Mouse (Mus musculus) myocyte (in vitro differentiated cells): Measurements from ENCODE around the gene Pla2g4a.

Experiments
- E2F4 ChIP-seq: IDR thresholded peaks from one replicate; pipeline ENCODE4 v1.6.1; 2011; ENCODE audit warnings: mild to moderate bottlenecking, control low read depth, moderate library complexity; ENCODE audit not compliant: insufficient read depth
- MAX ChIP-seq: IDR thresholded peaks from one replicate; pipeline ENCODE4 v1.6.1; 2011; ENCODE audit warnings: low read depth, mild to moderate bottlenecking, control low read depth
- MYOD1 ChIP-seq, 3 experiments: IDR thresholded peaks; one replicate each; pipeline ENCODE4 v1.6.1; 2011; ENCODE audit warnings: control low read depth in 2 of 3, low read depth in 2 of 3, mild to moderate bottlenecking in 2 of 3, moderate library complexity in 1 of 3; ENCODE audit not compliant: insufficient read length in 2 of 3, control insufficient read depth in 1 of 3
- POLR2A ChIP-seq: IDR thresholded peaks from one replicate; pipeline ENCODE4 v1.6.1; 2011; ENCODE audit warnings: low read depth, mild to moderate bottlenecking, control low read depth, moderate library complexity; ENCODE audit not compliant: insufficient read length
- POLR2AphosphoS2 ChIP-seq: IDR thresholded peaks from one replicate; pipeline ENCODE4 v1.6.1; 2011; ENCODE audit warnings: low read depth, control low read depth; ENCODE audit not compliant: insufficient read length
- REST ChIP-seq: IDR thresholded peaks from one replicate; pipeline ENCODE4 v1.6.1; 2011; ENCODE audit warnings: mild to moderate bottlenecking, control low read depth, moderate library complexity; ENCODE audit not compliant: insufficient read depth, insufficient read length
- SRF ChIP-seq: IDR thresholded peaks from one replicate; pipeline ENCODE4 v1.6.1; 2011; ENCODE audit warnings: low read depth; ENCODE audit not compliant: control insufficient read depth, insufficient read length
- TCF3 ChIP-seq: IDR thresholded peaks from one replicate; pipeline ENCODE4 v1.6.1; 2011; ENCODE audit warnings: low read depth, control low read depth; ENCODE audit not compliant: insufficient read length
- USF1 ChIP-seq: IDR thresholded peaks from one replicate; pipeline ENCODE4 v1.6.1; 2011; ENCODE audit warnings: low read depth, mild to moderate bottlenecking, control low read depth, moderate library complexity

- TF ChIP-seq TCF3 (no peak), POLR2A (no peak), MAX (no peak), MYOD1 (IDR thresholded peaks at IDR 0.05; ENCODE audit: control insufficient read depth in 1 of 3, insufficient read length in 2 of 3, low read depth in 2 of 3) (no peak), E2F4 (no peak), POLR2AphosphoS2 (no peak), USF1 (no peak), REST (no peak), SRF (no peak)
Observed at GRCm38 (mm10) chr1:149854867-149855266, 106.2 kb downstream of the Pla2g4a start.
